Mouse (Mus musculus) heart, adult 2 months (tissue): ENCODE data around the gene Secisbp2l. TPM values are rescaled to one million over a fixed set of nuclear protein-coding genes. Genes with fewer than 3 reads are reported as not detected.
A peak's percentile ranks its signal among the peaks of the same experiment; 100 is the strongest.

Source experiments
- DNase-seq, 2 experiments: peaks; one replicate each; pipeline ENCODE4 v3.0.0; 2021
- H3K27ac ChIP-seq: fragments of 200-600 bp; 2 replicates; pipeline ENCODE4 v1.8.1; 2022
- H3K27me3 ChIP-seq: fragments of 200-500 bp; 2 replicates; pipeline ENCODE4 v1.6.1; 2012; ENCODE audit warnings: mild to moderate bottlenecking, low read length, inconsistent platforms, mixed read lengths; ENCODE audit not compliant: control insufficient read depth, insufficient read depth
- H3K36me3 ChIP-seq: fragments of 200-500 bp; 2 replicates; pipeline ENCODE4 v1.6.1; 2012; ENCODE audit warnings: low read length, inconsistent platforms; ENCODE audit not compliant: control insufficient read depth, insufficient read depth
- H3K4me1 ChIP-seq: fragments of 200-500 bp; 2 replicates; pipeline ENCODE4 v1.6.1; 2011; ENCODE audit warnings: low read length; ENCODE audit not compliant: control insufficient read depth, insufficient read depth
- H3K4me3 ChIP-seq: fragments of 200-600 bp; 2 replicates; pipeline ENCODE4 v1.8.1; 2022
- H3K79me2 ChIP-seq: fragments of 200-500 bp; replicated peaks from 2 replicates; pipeline ENCODE4 v1.6.1; 2012; ENCODE audit warnings: mild to moderate bottlenecking, inconsistent platforms, low read length, moderate library complexity, mixed read lengths; ENCODE audit not compliant: control insufficient read depth, insufficient read depth
- H3K9ac ChIP-seq: fragments of 200-500 bp; 2 replicates; pipeline ENCODE4 v1.6.1; 2012; ENCODE audit warnings: low read depth, mild to moderate bottlenecking, control low read depth, inconsistent platforms, low read length, mixed read lengths
- CTCF ChIP-seq: fragments of 200-600 bp; IDR thresholded peaks from 2 replicates; pipeline ENCODE4 v1.8.1; 2022; ENCODE audit warnings: antibody characterized with exemption, mild to moderate bottlenecking, moderate library complexity
- EP300 ChIP-seq: fragments of 200-500 bp; IDR thresholded peaks from 2 replicates; pipeline ENCODE4 v1.6.1; 2011; ENCODE audit warnings: low read depth, low read length, control low read depth; ENCODE audit not compliant: insufficient read depth
- POLR2A ChIP-seq: fragments of 200-500 bp; IDR thresholded peaks from 2 replicates; pipeline ENCODE4 v1.6.1; 2011; ENCODE audit warnings: mild to moderate bottlenecking, low read depth, low read length, control low read depth; ENCODE audit not compliant: insufficient read depth
- WGBS: fragments of 180-500 bp; shearing (Covaris S2); methylation state at CpG from one replicate; pipeline ENCODE4 v1.1.7; 2018; 5-methylcytosine and 5-hydroxymethylcytosine counted together
- intact Hi-C: fragments of 180-260 bp; cut with DNase I; formaldehyde crosslinking; loops from one replicate; pipeline ENCODE4 v1.15.1; 2025
- polyA plus RNA-seq: library from polyadenylated mRNA; depleted of rRNA; stranded (reverse); fragments of >200 nt; gene quantifications from 2 replicates; pipeline ENCODE4 v1.2.3, GENCODE M21; 2012
- total RNA-seq, 2 experiments: library from RNA; stranded (reverse); gene quantifications; 2 replicates each; pipeline ENCODE4 v1.2.3; 2021

Secisbp2l gene
- total and polyA plus RNA-seq, 3 experiments = 6.9 to 28.9 (median 23.1) TPM

DNA sequence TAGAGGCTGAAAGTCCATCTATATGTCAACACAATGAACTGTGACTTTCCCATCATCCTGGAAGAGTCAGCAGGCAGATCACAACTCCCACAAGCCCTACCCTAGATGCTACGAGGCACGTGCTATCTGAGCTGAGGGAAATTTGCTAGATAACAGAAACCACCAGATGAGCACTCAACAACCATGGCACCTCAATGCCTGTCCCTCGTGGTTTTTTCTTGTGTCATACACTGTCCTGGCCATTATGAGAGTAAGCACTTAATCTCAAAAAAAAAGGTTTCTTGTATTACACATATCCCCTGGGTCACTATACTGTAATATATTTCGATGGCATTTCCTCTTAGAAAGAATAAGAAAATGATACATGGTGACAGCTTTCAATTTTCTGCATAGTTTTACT, 7.8 kb downstream of the Secisbp2l start:
- Histone ChIP-seq H3K4me3 (no peak overlapping the region), H3K79me2 (peaks cover 9% of the 10 kb centered on the region), H3K9ac (no peak overlapping the region), H3K27ac (no peak overlapping the region), H3K27me3 (no peaks in the 10 kb centered on the region), H3K36me3 (peaks cover 4% of the 10 kb centered on the region), H3K4me1 (peaks cover 1% of the 10 kb centered on the region; the same call in 1 of the 2 replicates)
- intact Hi-C loops = loop anchor here (5.0 kb wide), 1 partner anchor 57 kb away; no protein-coding TSS in a partner anchor
- no peak for DNase-seq
- 71% methylated on average over 4 of the region's 4 CpGs for WGBS
- TF ChIP-seq EP300 (no peak), CTCF (no peak), POLR2A (no peak)

- Histone ChIP-seq H3K27ac (no peak overlapping the region), H3K4me3 (no peak overlapping the region), H3K79me2 (no peaks in the 10 kb centered on the region), H3K36me3 (no peaks in the 10 kb centered on the region; the same call in 1 of the 2 replicates), H3K9ac (no peak overlapping the region), H3K4me1 (no peaks in the 10 kb centered on the region), H3K27me3 (no peaks in the 10 kb centered on the region)
- TF ChIP-seq CTCF (peak; percentile 67), POLR2A (no peak), EP300 (no peak)
- WGBS = 72% methylated on average over 3 of the region's 3 CpGs
- intact Hi-C loops = loop anchor here (10.0 kb wide), 1 partner anchor 600 kb away; no protein-coding TSS in a partner anchor
- no peak for DNase-seq
Observed at GRCm38 (mm10) chr2:125765029-125765428, 17.6 kb downstream of the Secisbp2l start.

DNA sequence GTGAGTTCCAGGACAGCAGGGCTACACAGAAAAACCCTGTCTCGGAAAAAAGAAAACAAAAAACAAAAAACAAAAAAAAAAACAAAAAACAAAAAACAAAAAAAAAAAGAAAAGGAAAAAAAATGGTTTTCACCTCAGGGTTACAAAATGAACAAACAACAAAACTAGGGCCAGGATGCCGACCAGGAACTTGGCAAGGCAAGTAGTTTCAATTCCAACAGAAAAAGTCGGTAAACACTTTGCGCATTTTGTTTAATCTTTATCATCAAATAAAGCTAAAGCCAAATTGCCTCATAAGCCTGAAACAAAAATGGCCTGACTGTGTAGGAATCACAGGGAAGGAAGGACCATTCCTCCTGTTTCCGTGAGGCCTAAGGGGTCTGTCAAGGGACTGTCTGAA, 18.1 kb downstream of the Secisbp2l start:
- Histone ChIP-seq H3K36me3 (no peaks in the 10 kb centered on the region; the same call in 1 of the 2 replicates), H3K27ac (no peak overlapping the region), H3K4me1 (no peaks in the 10 kb centered on the region), H3K4me3 (no peak overlapping the region), H3K9ac (no peak overlapping the region), H3K27me3 (no peaks in the 10 kb centered on the region), H3K79me2 (no peaks in the 10 kb centered on the region)
- TF ChIP-seq POLR2A (no peak), CTCF (no peak), EP300 (no peak)
- intact Hi-C loops = loop anchor here (5.0 to 10.0 kb wide), 2 partner anchors 68 to 600 kb away; no protein-coding TSS in a partner anchor
- no peak for DNase-seq
- 90% methylated on average over 5 of the region's 5 CpGs for WGBS

- H3K9ac ChIP-seq = no peak overlapping the region
- no peaks in the 10 kb centered on the region for H3K4me1 ChIP-seq
- no peak overlapping the region for H3K27ac ChIP-seq
- 91% methylated on average over 2 of the region's 2 CpGs for WGBS
- intact Hi-C loops = no loop called here
- no peaks in the 10 kb centered on the region for H3K79me2 ChIP-seq
- no peak for TF ChIP-seq EP300
- TF ChIP-seq CTCF = no peak
- TF ChIP-seq POLR2A = no peak
- no peaks in the 10 kb centered on the region; the same call in 1 of the 2 replicates for H3K36me3 ChIP-seq
- no peak for DNase-seq
- no peaks in the 10 kb centered on the region for H3K27me3 ChIP-seq
- no peak overlapping the region for H3K4me3 ChIP-seq
Observed at GRCm38 (mm10) chr2:125749330-125749729, 33.3 kb downstream of the Secisbp2l start.

GRCm38 (mm10) chr2:125739338-125739737, 43.3 kb downstream of the Secisbp2l start:
- Histone ChIP-seq H3K4me1 (no peaks in the 10 kb centered on the region), H3K79me2 (no peaks in the 10 kb centered on the region), H3K27me3 (no peaks in the 10 kb centered on the region), H3K4me3 (no peak overlapping the region), H3K9ac (no peak overlapping the region), H3K27ac (no peak overlapping the region), H3K36me3 (no peaks in the 10 kb centered on the region)
- no peak for DNase-seq
- no peak for TF ChIP-seq POLR2A
- TF ChIP-seq CTCF = no peak
- WGBS = 85% methylated on average over 6 of the region's 6 CpGs
- intact Hi-C loops = no loop called here

- H3K36me3 ChIP-seq = no peaks in the 10 kb centered on the region
- H3K79me2 ChIP-seq = no peaks in the 10 kb centered on the region
- TF ChIP-seq POLR2A (no peak), CTCF (peak; percentile 15; the same call in 1 of the 2 replicates)
- no peaks in the 10 kb centered on the region for H3K27me3 ChIP-seq
- no peak overlapping the region for H3K9ac ChIP-seq
- WGBS = 67% methylated on average over 5 of the region's 5 CpGs
- no peak overlapping the region for H3K4me3 ChIP-seq
- no peak for DNase-seq
- intact Hi-C loops = no loop called here
- H3K4me1 ChIP-seq = no peaks in the 10 kb centered on the region
- H3K27ac ChIP-seq = no peak overlapping the region
Observed at GRCm38 (mm10) chr2:125738718-125739117, 44.0 kb downstream of the Secisbp2l start.

GRCm38 (mm10) chr2:125736025-125736343, 46.7 kb downstream of the Secisbp2l start:
- no peak for DNase-seq
- Histone ChIP-seq H3K27me3 (no peaks in the 10 kb centered on the region), H3K9ac (no peak overlapping the region), H3K4me3 (no peak overlapping the region), H3K79me2 (no peaks in the 10 kb centered on the region), H3K36me3 (no peaks in the 10 kb centered on the region), H3K4me1 (peaks cover 2% of the 10 kb centered on the region), H3K27ac (no peak overlapping the region)
- intact Hi-C loops = no loop called here
- TF ChIP-seq EP300 (no peak), CTCF (no peak), POLR2A (no peak)
